Mouse (Mus musculus): ENCODE measurements around the gene Crtc3.

The Crtc3 gene

DNA sequence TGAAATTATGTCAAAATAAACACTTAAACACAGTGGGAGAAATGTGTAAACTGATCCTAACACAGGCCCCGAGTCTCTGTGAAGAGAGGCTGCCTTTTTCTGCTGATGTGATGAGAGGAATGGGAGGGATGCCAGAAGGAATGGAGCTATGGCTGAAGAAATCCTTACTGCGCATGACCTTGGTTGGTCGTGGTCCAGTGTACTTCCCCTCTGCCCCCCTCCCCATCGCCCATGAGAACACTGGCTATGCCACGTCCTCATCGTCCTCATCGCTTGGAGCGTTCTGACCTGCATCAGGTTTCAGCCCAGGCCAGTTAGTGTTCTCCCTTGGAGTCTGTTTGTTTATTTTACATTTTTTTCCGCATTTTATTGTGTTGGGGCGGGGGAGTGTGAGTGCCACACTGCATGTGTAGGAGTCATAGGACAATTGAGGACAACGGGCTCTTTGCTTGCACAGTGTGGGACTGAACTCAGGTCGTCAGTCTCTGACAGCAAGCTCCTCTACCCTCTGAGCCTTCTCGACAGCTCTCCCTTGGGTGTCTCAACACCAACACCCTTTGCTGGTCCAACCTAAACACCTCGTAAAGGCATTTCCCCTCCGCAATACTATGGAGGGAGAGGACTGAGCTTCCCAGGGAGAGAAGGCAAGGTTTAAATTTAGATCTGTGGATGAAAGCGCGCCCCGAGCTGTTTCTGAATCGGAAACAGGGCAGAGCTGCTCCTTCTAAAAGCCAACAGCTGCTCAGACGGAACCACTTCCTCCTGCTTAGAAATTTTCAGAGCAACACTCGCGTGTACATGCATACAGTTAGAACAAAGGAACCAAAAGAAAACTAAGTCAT is 134.3 kb downstream of the Crtc3 start:
- DNase-seq (ENCODE audit: low read depth): peak; percentile 38

DNA sequence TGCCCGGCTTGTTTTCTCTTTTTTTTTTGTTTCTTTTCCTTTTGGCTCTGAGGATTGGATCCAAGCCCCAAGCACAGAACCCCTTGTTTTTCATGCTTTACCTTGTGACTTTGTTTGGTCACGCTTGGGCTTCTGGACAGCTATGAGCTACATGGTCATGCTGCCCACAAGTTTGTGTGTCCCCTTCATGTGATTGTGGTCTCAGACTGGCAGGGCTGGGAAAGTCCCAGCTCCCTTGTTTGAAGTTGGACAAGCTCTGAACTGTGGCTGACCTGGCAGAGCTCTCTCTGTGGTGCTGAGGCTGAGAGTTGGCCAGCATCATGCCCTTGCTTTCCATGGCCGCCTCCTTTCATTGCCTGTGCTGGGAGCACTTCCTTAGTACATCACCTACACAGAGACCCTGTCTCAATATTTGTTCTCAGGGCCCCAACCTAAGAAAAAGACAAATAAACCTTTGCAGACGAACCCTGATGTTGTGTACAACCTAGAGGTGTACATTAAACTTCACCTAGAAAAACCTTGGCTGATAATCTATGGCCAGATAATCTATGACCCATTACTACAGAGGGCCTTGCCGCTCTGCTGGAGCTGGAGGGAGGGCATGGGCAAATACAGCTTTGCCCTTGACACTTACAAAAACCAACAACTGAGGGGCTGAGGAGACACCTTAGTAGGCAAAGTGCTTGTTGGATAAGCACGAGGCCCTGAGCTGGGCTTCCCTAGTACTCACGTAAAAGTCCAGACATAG is 140.0 kb downstream of the Crtc3 start:
- no peak for DNase-seq (ENCODE audit: low read depth)

DNA sequence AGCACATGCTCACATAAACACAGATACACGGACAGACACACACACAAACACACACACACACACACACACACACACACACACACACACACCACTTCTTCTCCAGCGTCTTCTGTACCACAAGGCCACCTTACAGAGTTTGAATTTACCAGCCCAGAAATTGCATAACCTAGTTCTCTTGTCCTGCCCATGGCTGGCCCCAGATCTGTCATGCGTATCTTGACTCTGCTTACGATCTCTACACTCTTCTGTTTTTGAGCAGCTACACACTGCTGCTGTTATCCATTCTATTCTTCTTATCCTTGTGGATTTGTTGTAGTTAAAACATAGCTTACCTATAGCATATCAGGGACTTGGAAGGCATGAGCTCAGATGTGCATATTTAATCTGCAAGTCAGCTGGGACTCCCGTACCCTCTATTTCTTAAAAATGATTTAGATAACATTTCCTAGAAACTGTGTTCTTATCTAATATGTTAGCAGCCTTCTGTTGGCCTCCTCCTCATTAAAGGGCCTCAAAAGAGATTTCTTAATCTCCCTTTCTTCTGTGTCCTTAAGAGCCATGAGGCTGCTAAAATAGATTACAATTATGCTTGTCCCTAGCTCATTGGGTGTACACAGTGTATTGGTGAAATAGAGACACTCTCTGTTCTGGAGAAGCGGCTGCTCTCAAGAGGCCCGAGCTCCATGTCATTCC is 146.4 kb downstream of the Crtc3 start:
- DNase-seq (ENCODE audit: low read depth): no peak

DNA sequence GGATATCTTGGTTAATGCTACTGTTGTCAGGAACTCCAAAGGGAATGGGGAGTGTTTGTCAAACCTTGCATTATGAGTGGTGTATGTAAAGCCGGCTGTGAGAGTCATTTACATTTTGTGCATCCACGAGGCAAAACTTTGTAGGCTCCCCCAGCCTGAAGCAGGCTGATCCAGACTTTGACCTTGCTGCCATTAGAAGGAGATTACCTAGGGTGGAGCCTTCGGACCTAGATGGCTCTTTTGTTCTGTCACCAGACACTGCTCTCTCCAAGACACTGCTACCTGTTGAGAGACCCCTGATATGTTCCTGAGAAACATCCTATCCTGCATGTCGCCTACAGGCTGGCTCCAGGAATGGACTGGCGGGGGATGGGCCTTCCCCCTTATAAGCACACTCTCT is 149.1 kb downstream of the Crtc3 start:
- no peak for DNase-seq (ENCODE audit: low read depth)
